Mouse (Mus musculus): ENCODE measurements around the gene Fem1a.

DNA sequence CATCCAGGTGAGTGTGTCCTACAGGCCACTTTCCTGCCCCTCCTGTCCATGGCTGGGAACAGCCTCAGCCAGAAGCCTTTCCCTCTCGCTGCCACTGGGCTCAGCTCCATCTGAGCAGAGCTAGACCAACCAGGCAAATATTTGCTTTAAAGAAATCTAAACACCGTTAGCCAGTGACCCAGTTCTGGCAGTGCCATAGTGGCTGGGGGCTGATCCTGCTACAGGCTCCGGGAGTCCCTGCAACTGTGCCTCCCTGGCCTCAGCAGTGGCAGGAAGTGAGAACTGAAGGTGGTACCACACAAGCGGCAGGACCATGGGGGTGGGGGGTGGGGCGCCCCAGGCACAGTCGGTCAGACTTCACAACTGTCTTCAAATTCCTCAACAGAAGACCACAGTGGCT lies 43.9 kb upstream of the Fem1a start:
- no peak for TF ChIP-seq POLR2A (IDR thresholded peaks at IDR 0.05; ENCODE audit: borderline replicate concordance, extremely low read depth, insufficient read depth, insufficient read length, poor library complexity, severe bottlenecking)
- no peak for TF ChIP-seq CTCF (IDR thresholded peaks at IDR 0.05; ENCODE audit: borderline replicate concordance, extremely low read depth, insufficient read depth, insufficient read length)

All from brain, embryonic 14.5 days (tissue).